Mouse (Mus musculus) T-cell, adult 2 months (primary cell): Measurements from ENCODE around the gene Zfp688.
A peak's percentile ranks its signal among the peaks of the same experiment; 100 is the strongest.
"Not testable (repeated sequence)": the region's sequence is repeated elsewhere in the genome, so short reads cannot be mapped to it uniquely, and the experiment has no call there.

Source experiments
- DNase-seq: peaks from one replicate; pipeline ENCODE4 v3.0.0; 2022; ENCODE audit warnings: low spot score

Gene Zfp688

DNA sequence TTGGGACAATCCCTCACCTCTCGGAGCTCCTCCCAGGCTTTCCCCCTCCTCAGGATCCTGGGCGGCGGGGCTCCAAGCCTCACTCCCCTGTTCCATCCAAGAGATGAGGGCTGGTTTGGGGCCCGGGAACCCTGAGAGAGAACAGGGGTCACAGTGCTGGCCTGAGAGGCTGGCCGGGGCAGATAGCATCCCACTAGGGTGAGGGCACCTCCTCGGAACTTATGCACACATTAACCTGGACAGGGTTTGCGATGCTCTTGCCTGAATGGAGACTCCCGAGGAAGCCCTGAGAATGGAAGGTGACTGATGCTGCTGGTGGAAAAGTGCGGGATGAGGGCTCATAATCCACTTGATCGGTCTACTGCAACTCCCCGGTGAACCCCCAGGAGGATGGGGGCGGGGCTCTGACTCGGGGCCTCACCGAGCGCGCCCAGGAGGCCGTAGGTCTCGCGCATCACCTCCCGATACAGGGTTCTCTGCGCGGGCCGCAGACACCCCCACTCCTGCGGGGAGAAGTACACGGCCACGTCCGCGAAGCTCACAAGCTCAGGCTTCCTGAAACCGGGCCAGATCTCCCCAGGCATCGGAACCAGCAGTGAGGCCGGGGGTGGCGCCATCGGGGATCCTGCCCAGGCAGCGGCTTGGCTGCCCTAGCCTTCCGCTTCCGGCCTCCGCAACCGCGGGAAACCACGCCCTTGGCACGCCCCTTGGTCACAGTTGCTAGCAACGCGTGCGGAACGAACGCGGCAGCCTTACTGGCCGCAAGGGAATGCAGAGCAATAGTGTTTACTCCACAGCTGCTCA lies at the start of gene Zfp688:
TSS of gene Zfp688 (minus strand) at position 681 of the 804 bp plus-strand sequence.
- peak; percentile 98 for DNase-seq

DNA sequence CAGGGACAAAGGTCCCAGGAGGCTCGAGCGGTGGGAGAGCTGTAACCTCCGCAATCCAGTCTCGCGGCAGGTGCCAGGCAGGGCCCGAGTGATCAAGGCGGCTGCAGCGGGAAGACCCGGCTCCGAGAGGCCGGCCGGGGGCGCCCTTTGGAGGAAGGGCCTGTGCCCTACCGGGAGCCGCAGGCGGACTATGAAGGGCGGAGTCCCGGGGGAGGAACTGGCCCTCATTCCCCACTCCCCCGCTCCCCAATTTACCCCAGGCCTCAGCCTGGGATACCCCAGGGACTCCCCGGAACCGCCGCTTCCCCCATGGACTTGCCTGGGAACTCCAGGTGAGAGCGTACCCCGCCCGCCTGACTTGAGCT lies 49.8 kb upstream of the Zfp688 start:
- DNase-seq: peak; percentile 34

DNA sequence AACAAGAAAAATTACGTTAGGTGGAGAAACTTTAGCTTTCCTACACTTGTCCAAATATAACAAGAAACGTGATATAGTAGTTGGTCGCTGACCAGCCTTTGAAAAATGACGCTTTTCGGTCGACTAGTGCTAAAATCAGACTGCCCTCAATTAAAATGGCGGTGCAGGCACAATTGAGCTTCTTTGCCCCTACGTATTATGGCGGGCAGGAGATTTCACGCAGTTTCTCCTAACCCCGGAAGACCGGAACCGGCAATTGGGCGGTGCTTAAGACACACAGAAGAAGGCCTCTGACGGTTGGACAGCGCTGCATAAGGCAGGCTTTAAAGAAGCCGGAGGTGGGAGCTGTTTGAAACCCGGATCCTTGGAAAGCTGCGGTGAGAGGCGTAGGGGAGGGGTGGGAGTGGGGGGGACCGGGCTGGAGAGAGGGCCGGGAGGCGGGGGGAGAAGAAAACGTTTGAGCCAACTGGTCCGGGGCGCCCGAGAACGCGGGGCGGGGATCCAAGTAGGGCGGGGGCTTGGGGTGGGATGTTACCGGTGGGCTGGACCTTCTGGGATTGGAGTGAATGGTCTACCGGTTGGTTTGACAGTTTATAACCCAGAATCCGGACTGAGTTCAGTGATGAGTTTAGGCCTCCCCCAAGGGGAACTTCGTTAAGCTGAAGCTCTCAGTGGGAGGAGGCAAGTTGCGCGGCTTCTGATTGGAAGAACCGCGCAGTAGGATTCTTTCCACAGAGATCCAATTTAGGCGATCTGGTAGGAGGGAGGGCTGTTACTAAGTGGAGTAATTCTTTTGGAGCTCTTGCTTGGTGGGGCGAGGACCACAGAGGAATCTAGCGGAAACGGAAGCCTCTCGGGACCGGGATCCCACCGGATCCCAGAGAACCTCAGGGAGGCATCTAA lies 49.1 kb upstream of the Zfp688 start:
- peak; percentile 92 for DNase-seq

GRCm38 (mm10) chr7:127470011-127470715 lies 48.3 kb upstream of the Zfp688 start:
- DNase-seq: no peak

GRCm38 (mm10) chr7:127466606-127467005 lies 44.7 kb upstream of the Zfp688 start:
- DNase-seq: no peak

DNA sequence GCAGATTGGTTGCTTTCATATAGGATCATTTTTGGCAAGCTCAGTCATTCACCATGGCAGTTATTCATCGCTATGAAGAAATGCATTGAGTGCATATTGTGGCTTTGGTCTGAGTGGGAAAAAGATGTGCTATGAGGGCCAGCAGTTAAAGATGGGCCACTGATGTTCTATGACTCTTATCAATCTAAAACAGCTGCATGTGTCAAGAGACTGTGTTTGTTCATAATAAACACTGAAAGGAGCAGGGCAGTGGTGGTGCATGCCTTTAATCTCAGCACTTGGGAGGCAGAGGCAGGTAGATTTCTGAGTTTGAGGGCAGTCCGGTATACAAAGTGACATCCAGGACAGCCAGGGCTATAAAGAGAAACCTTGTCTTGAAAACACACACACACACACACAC lies 43.8 kb upstream of the Zfp688 start:
- DNase-seq: not testable (repeated sequence)

DNA sequence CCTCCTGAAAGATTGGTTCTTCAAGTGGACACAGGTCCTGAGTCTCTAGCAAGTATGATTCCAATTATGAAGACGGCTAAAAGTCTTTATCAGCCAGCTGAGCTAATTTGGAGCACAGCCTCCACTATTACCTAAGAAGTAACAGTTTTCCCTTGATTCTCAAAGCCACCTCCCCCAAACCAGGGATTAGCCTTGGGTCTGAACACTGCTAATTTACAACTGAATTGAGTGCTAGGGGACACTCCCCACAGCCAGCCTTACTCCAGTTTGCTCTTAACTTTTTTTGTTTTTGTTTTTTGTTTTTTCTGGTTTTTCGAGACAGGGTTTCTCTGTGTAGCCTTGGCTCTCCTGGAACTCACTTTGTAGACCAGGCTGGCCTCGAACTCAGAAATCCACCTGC lies 43.3 kb upstream of the Zfp688 start:
- DNase-seq: no peak

DNA sequence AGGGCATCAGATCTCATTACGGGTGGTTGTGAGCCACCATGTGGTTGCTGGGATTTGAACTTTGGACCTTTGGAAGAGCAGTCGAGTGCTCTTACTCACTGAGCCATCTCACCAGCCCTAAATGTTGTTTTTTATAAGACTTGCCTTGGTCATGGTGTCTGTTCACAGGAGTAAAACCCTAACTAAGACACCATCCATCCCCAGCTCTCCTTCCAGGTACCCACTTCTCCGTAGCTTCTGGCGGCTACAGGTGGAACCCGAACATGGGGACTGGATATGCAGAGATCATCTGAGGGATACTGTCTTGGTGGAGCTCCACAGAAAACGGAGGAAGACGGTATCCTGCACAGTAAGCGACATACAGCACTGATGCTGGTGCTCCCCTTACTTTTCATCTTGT lies 37.4 kb upstream of the Zfp688 start, which contains the start of gene Prr14:
TSS of gene Prr14 (plus strand) at position 301 of the 400 bp plus-strand sequence.
- not testable (repeated sequence) for DNase-seq

GRCm38 (mm10) chr7:127458371-127459122 lies 36.7 kb upstream of the Zfp688 start:
- DNase-seq: not testable (repeated sequence)

GRCm38 (mm10) chr7:127454905-127455304 lies 33.0 kb upstream of the Zfp688 start:
- no peak for DNase-seq

GRCm38 (mm10) chr7:127453056-127453455 lies 31.2 kb upstream of the Zfp688 start:
- no peak for DNase-seq

DNA sequence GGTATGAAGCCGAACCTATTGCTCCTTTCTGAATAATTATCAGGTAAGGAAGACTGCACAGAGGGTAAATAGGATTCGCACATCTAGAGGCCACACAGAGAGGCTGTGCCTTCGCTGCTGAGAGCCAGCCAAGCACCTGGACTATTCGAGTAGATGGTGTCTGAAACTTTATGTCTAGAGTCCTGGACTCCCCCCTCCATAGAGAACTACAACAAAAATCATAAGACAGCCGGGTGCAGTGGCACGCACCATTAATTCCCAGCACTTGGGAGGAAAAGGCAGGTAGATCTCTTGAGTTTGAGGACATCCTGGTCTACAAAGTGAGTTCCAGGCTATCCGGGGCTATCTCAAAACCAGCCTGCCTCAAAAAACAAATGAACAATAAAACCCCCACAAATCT lies 28.1 kb upstream of the Zfp688 start:
- DNase-seq: no peak

DNA sequence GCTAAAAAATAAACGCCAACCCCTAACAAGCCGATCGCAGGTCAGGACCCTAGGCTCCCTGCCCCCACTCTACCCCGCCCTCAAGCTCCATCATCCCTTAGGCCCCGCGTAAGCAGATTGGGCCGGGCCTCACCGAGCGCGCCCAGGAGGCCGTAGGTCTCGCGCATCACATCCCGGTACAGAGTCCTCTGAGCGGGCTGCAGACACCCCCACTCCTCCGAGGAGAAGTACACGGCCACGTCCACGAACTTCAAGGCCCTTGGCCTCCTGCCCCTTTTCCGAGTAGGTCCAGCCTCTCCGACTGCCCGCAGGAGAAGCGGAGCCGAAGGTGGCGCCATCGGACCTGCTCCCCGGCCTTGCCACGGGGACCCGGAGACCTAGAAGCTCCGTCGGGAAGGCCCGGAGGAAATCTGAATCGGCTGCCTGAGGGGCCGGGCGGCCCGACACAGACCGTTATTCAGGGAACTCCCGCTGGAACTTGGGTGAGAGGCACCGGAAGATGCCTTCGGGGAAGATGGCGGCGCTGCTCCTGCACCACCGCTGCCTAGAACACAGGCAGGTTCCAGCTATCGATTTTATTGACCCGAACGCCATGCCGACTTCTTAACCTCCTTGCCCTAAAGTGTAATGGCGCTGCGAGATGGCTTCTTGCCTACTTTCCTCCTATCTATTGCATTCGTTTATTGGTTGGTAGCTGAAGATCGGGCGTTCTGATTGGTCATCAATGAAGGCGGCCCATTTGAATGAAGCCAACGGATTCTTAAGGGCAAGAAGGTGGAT lies 26.8 kb upstream of the Zfp688 start, which contains the start of gene Zfp689:
TSS of gene Zfp689 (minus strand) at position 638 of the 780 bp plus-strand sequence.
- DNase-seq: peak; percentile 94

- no peak for DNase-seq
Measured at GRCm38 (mm10) chr7:127443976-127444375, 22.1 kb upstream of the Zfp688 start.

GRCm38 (mm10) chr7:127437724-127438123 lies 15.9 kb upstream of the Zfp688 start:
- peak; percentile 31 for DNase-seq

- DNase-seq: no peak
Measured at GRCm38 (mm10) chr7:127435206-127435605, 13.3 kb upstream of the Zfp688 start.

DNA sequence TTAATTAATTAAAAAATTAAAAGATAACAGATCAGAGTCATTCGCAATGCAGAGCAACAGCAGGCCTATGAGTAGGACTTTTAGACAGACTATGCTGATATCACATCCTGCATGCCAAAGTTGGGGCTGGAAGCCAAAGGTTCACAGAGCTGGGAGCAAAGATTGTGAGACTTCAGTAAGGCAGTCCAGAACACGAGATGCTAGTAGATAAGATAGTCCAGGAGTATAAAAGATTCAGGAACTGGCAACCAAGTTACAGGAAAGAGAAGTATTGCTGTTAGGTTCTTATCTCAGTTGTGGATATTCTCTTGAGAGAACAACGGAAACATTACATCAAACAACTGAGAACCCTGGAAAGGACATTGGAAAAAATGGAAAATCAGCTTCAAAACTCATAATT lies 4.5 kb upstream of the Zfp688 start:
- no peak for DNase-seq

- DNase-seq: no peak
Measured at GRCm38 (mm10) chr7:127425911-127426310, 4.0 kb upstream of the Zfp688 start.

DNA sequence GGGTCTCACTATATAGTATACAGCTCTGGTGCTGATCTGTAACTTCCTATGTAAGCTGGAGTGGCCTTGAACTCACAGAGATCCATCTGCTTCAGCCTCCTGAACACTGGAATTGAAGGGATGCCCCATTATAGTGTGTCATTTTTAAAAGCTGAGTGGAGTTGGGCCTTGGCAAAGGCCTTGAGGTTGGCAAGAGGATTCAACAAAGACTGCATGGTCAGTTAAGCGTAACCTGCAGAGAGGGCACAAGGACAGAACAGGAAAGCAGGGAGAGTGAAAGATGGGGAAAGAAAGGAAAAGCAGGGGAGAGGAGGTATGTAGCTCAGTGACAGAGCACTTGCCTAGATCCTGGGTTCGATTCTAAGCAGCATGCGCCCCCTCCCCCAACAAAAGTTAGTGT lies 3.4 kb upstream of the Zfp688 start:
- no peak for DNase-seq

DNA sequence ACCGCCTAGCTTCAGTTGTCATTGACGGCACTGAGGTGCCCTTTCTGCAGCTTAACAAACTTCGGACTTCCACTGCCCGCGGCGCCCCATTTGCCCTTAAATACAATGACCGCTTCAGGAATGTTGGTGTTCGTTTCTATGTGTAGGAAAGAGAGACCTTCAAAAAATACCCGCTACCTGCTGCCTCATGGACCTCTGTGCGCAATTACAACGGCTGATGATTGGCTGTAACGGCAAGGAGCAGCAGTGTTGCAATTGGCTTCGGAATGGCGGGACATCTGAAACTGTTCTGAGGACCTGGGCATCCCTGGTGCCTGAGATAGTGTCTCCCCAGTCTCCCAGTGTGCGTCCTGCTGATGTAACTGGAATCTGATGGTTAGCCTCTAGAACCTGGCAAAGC lies 379 bp upstream of the Zfp688 start:
- DNase-seq: peak; percentile 14

- no peak for DNase-seq
Measured at GRCm38 (mm10) chr7:127411418-127411817, 10.4 kb downstream of the Zfp688 start.
